ENCODE assay signal across 16 mouse cellular contexts in the genomic region with DNA sequence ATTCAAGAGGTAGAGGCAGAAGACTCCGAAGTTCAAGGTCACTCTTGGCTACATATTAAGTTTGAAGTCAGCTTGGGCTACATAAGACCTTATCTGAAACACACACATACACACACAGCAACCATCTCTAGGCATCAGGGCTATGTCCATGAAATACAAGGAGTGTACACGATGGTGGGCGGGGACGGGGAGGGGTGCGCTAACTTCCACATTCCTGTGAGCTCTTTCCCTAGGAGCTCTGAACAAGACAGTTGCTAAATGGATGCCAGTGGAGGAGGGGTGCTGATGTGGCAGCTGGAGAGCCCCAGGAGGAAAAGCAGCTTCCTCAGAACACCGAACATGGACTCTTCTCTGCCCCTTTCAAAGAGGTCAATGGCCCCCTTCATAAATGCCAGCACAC.
"Had no signal": no experiment of that assay in that cellular context is flagged by ENCODE, and none has a peak within 500 bp of the region (broad histone marks: within the 10 kb centered on the region; RNA-seq: fewer than 3 reads in every experiment).

No protein-coding gene starts in this region.

- H3K27ac ChIP-seq: kidney, postnatal 0 days; limb, embryonic 12.5 days; liver, embryonic 13.5 days; lung, embryonic 15.5 days; macrophage; midbrain, embryonic 15.5 days; neural tube, embryonic 12.5 days had no signal

- ATAC-seq: liver, postnatal 0 days; midbrain, embryonic 15.5 days had no signal

- H3K4me3 ChIP-seq: limb, embryonic 12.5 days; liver, embryonic 13.5 days; lung, embryonic 15.5 days; megakaryocyte, embryonic 14.5 days; midbrain, embryonic 15.5 days; neural tube, embryonic 12.5 days had no signal

- H3K27me3 ChIP-seq: limb, embryonic 12.5 days; lung, embryonic 15.5 days; midbrain, embryonic 15.5 days; neural tube, embryonic 12.5 days had no signal

- H3K36me3 ChIP-seq: limb, embryonic 12.5 days; liver, embryonic 13.5 days; lung, embryonic 15.5 days; midbrain, embryonic 15.5 days; neural tube, embryonic 12.5 days had no signal

- H3K9ac ChIP-seq: limb, embryonic 12.5 days; liver, embryonic 13.5 days; liver, postnatal 0 days; lung, embryonic 15.5 days; midbrain, embryonic 15.5 days; neural tube, embryonic 12.5 days had no signal

- DNase-seq: kidney, postnatal 36 days; layer of hippocampus, adult 9-11 months; layer of hippocampus, postnatal 36 days; liver; liver, embryonic 13.5 days; liver, postnatal 0 days; thymus, adult 18-20 months; thymus, postnatal 14 days had no signal

- H3K9me3 ChIP-seq: limb, embryonic 12.5 days; liver, embryonic 13.5 days; lung, embryonic 15.5 days; midbrain, embryonic 15.5 days; neural tube, embryonic 12.5 days had no signal

- H3K4me2 ChIP-seq: limb, embryonic 12.5 days; liver, embryonic 13.5 days; lung, embryonic 15.5 days; midbrain, embryonic 11.5 days; midbrain, embryonic 15.5 days; neural tube, embryonic 12.5 days had no signal

- H3K4me1 ChIP-seq: limb, embryonic 12.5 days; liver, embryonic 13.5 days; lung, embryonic 15.5 days; midbrain, embryonic 15.5 days; neural tube, embryonic 12.5 days had no signal
